Mouse (Mus musculus) adrenal gland, postnatal 4 days (tissue): Measurements from ENCODE around the gene Gm8926. TPM values are rescaled to one million over a fixed set of nuclear protein-coding genes. Genes with fewer than 3 reads are reported as not detected.
"Not testable (repeated sequence)": the region's sequence is repeated elsewhere in the genome, so short reads cannot be mapped to it uniquely, and the experiment has no call there.

Experiments used
- DNase-seq, 2 experiments: peaks; one replicate each; pipeline ENCODE4 v3.0.0; 2021 to 2022; ENCODE audit warnings: low spot score in 2 of 2, mixed read lengths in 2 of 2
- long read RNA-seq, 2 experiments: library from polyadenylated mRNA; stranded (forward); transcript quantifications; one replicate each; pipeline ENCODE4 v2.0.0; 2021
- total RNA-seq, 2 experiments: library from RNA; stranded (reverse); gene quantifications; 2 replicates each; pipeline ENCODE4 v1.2.3; 2021

Gm8926 gene
- total RNA-seq, result not detected
- long read RNA-seq, experiment 1, result 0 reads
- long read RNA-seq, experiment 2, result 0 reads

DNA sequence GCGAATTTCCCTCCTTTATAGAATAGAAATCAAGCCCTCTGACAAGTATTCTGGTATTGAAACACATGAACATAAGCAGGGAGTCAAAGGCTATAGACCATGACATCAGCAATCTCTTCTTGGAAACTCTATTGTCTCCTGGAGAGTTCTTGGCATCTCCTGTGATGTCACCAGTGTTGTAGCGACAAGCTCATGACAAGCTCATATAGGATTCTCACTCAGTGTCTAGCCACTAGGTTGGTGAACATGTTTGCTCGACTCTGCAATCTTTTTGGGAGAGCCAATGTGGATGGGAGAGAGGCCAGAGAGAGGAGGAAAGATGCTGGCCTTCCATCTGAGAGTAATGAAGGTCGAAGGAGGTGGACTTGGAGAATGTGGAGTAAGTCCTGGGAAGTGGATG lies at the start of gene Gm8926:
Gene Gm8926, plus strand, starts transcription at position 301 of the 400 bp plus-strand sequence.
- not testable (repeated sequence) for DNase-seq

Other genes with a start within 250 kb of the Gm8926 start
- not detected for gene Gm6460, start 175.6 kb upstream of the Gm8926 start, total RNA-seq
- not detected for gene Gm8922, start 88.6 kb upstream of the Gm8926 start, total RNA-seq
- not detected for gene Gm6465, start 75.0 kb downstream of the Gm8926 start, total RNA-seq
- gene 4933402N22Rik, start 147.5 kb downstream of the Gm8926 start, total RNA-seq, result not detected